Mouse (Mus musculus) lung, adult 18-20 months (tissue): ENCODE data around the gene Apol7a.

Experiments
- DNase-seq, 2 experiments: peaks; one replicate each; pipeline ENCODE4 v3.0.0; 2022; ENCODE audit warnings: mixed read lengths in 2 of 2

Apol7a gene

DNA sequence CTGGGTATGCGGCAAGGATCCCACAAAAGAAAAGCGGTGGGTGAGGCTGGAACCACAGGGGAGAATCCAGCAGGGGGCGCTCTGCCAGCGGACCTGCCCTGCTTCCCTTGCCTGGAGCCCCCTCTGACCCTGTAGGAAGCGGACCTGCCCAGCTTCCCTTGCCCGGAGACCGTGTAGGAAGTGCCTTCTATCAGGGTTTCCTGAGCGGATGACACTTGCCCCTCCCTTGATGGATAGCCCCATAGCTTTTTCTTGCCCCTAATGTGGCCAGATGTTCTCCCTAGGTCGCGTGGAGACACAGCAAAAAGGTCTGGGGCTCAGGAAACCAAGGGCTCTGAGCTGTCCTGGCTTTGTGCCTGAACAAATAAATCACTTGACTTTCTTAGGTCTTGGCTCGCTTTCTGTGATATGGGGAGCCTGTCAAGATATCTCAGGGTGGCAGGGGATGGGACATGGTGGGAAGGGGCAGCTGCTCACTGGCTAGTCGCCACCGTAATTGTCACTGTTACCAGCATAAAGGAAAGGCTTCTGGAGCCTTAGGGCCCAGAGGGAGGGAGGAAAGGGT is 55.3 kb downstream of the Apol7a start:
- peak; percentile 76 to 84 for DNase-seq

DNA sequence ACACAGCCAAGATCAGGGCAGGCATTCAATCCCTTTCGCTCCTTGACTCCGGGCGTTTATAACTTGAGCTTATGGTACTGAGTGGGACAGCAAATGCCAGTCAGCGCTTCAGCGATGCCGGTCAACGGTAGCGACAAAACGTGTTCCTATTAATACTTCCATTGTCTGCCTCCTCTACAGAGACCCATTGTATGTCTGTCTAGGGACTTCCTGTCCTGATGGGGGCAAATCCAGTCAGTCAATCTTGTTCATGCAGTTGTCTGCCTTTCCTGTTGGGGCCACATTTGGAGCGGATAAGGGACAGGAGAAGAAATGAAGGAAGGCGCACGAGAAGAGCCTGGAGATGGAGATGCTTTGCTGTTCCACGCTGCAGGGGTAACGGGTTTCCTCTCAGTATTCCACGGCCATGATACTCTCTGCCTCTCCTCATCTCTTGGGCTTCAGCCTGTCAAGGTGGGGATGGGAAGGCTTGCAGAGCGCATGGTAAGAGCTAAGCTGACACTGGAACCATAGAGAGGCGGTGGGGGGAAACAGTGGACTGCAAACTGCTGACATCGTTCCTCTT is 55.9 kb downstream of the Apol7a start:
- no peak for DNase-seq

DNA sequence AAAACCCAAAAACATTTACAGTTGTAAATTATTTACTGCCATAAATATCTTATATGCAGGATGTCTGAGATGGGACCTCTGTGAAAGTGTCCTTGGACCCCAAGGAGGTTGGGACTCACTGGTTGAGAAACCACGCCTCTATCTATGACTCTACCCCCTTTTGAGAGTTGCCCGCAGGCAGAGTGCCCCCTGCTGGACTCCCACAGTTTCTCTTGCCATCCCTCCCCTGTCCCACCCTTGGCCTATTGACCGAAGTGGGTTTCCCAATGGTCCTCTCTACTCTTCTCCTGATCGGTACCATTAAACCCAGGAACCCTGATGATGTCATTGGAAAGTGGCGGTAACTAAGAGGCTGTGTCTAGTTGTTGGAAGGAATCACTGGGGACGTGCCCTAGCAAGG is 56.9 kb downstream of the Apol7a start:
- no peak for DNase-seq

DNA sequence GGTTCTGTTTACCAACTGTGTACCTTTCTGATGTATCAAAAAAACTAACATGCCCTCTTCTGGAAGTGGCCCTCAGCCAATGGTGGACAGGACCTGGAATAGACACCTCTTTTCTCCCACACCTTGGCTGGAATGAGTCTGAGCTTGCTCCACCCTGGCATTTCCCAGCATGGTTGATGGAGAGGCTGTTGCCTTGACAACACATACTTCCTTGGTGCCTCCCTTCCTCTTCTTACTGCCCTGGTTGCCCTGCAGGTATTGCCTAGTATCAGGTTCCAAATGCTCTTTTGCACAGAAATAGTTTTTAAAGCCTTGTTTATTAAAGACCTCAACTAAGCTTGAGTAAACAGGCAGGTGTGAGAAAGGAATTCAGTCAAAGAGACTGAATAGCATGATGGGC is 58.3 kb downstream of the Apol7a start:
- DNase-seq: peak; percentile 47 to 70

DNA sequence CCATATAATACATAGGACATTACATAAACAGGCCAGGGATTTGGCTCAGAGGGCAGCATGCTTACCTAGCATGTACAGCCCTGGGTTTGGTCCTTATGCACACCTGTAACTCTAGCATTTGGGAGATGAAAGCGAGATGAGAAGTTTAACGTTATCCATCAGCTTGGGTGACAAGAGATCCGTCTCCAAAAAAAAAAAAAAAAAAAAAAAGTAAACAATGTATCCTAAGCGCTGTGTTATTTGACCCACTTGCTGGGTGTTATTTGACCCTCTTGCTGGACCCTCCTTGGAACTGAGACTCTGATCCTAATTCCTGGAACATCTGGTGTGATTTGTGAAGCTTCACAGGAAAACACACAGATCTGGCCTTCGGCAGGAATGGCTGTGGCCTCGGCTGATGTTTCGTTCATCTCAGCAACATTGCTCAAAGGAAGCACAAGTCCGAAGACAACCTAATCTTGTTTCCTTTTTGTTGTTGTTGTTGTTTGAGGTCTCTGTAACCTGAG is 59.9 kb downstream of the Apol7a start:
- DNase-seq: no peak

DNA sequence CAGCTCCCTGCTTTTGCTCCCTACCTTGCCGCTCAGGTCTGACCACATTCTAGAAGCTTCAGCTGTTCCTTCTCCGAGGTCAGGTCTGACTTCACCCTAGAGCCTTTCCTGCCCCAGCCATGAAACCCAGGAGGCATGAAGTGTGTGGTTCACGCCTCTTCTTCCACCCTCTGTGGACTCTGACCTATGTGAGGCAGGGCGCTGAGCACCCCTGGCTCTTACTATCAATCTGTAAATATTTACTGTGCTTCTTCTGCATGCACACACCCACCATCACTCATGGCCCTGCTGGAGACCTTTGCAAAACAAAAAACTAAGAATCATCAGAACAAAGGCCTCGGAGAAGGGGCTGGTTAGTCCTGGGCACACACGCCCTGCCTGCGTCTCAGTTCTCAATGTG is 60.5 kb downstream of the Apol7a start:
- DNase-seq: peak; percentile 54 to 69
